Mouse (Mus musculus) liver, adult 2 months (tissue): Measurements from ENCODE around the gene Copg2. TPM values are rescaled to one million over a fixed set of nuclear protein-coding genes. Genes with fewer than 3 reads are reported as not detected.

ENCODE experiments used
- DNase-seq: peaks from one replicate; pipeline ENCODE4 v3.0.0-alpha.2; 2011; ENCODE audit warnings: low read depth, low spot score; ENCODE audit errors: extremely low read depth
- H3K27ac ChIP-seq: fragments of 200-500 bp; replicated peaks from 2 replicates; pipeline ENCODE4 v1.5.1; 2012; ENCODE audit warnings: low read depth, mild to moderate bottlenecking, control low read depth, inconsistent platforms, low read length; ENCODE audit not compliant: insufficient read depth
- H3K27me3 ChIP-seq: fragments of 200-500 bp; 2 replicates; pipeline ENCODE4 v1.6.1; 2012; ENCODE audit warnings: mild to moderate bottlenecking, moderate library complexity, low read length, inconsistent platforms; ENCODE audit not compliant: control insufficient read depth, insufficient read depth
- H3K36me3 ChIP-seq: fragments of 200-500 bp; 2 replicates; pipeline ENCODE4 v1.6.1; 2012; ENCODE audit warnings: low read length, inconsistent platforms; ENCODE audit not compliant: control insufficient read depth, insufficient read depth
- H3K4me1 ChIP-seq: fragments of 200-500 bp; 2 replicates; pipeline ENCODE4 v1.6.1; 2011; ENCODE audit warnings: low read length; ENCODE audit not compliant: control insufficient read depth, insufficient read depth
- H3K4me3 ChIP-seq: fragments of 200-500 bp; 2 replicates; pipeline ENCODE4 v1.5.1; 2011; ENCODE audit warnings: low read depth, mild to moderate bottlenecking, control low read depth, low read length, moderate library complexity; ENCODE audit not compliant: insufficient read depth
- H3K79me2 ChIP-seq: fragments of 200-500 bp; 2 replicates; pipeline ENCODE4 v1.6.1; 2012; ENCODE audit warnings: inconsistent platforms, mild to moderate bottlenecking, low read length, moderate library complexity; ENCODE audit not compliant: control insufficient read depth, insufficient read depth
- H3K9ac ChIP-seq: fragments of 200-500 bp; 2 replicates; pipeline ENCODE4 v1.6.1; 2012; ENCODE audit warnings: low read depth, mild to moderate bottlenecking, control low read depth, inconsistent platforms, low read length
- CTCF ChIP-seq: fragments of 200-500 bp; IDR thresholded peaks from 2 replicates; pipeline ENCODE4 v1.5.1; 2011; ENCODE audit warnings: low read depth, low read length, control low read depth
- POLR2A ChIP-seq: fragments of 200-500 bp; IDR thresholded peaks from 2 replicates; pipeline ENCODE4 v1.6.1; 2011; ENCODE audit warnings: low read length, control low read depth; ENCODE audit not compliant: insufficient read depth; ENCODE audit errors: extremely low read depth
- WGBS: fragments of 180-500 bp; shearing (Covaris S2); methylation state at CpG from one replicate; pipeline ENCODE4 v1.1.7; 2018; 5-methylcytosine and 5-hydroxymethylcytosine counted together
- polyA plus RNA-seq: library from polyadenylated mRNA; depleted of rRNA; stranded (reverse); fragments of >200 nt; gene quantifications from 2 replicates; pipeline ENCODE4 v1.2.3, GENCODE M21; 2012; rRNA removed
- total RNA-seq: library from RNA; depleted of rRNA; stranded (reverse); fragments of >200 nt; gene quantifications from 2 replicates; pipeline ENCODE4 v1.2.3, GENCODE M21; 2014; rRNA removed

The Copg2 gene
- total and polyA plus RNA-seq, 2 experiments, result 7.5 to 26.9 TPM

GRCm38 (mm10) chr6:30702881-30703280, 193.7 kb downstream of the Copg2 start:
- Histone ChIP-seq H3K4me3 (no peak overlapping the region), H3K36me3 (no peaks in the 10 kb centered on the region), H3K27me3 (no peaks in the 10 kb centered on the region), H3K4me1 (0 out of 2 replicates have a peak, but pooled peaks cover 2% of the 10 kb centered on the region), H3K79me2 (no peaks in the 10 kb centered on the region), H3K27ac (no peak overlapping the region), H3K9ac (no peak overlapping the region)
- no peak for DNase-seq
- TF ChIP-seq CTCF, result no peak
- no peak for TF ChIP-seq POLR2A
- WGBS, result 92% methylated on average over 6 of the region's 6 CpGs

- no peaks in the 10 kb centered on the region for H3K79me2 ChIP-seq
- H3K36me3 ChIP-seq, result no peaks in the 10 kb centered on the region
- H3K27ac ChIP-seq, result no peak overlapping the region
- H3K4me3 ChIP-seq, result no peak overlapping the region
- 58% methylated on average over 6 of the region's 6 CpGs for WGBS
- 0 out of 2 replicates have a peak, but pooled peaks cover 2% of the 10 kb centered on the region for H3K4me1 ChIP-seq
- no peak for TF ChIP-seq CTCF
- TF ChIP-seq POLR2A, result no peak
- no peak overlapping the region for H3K9ac ChIP-seq
- H3K27me3 ChIP-seq, result no peaks in the 10 kb centered on the region
- no peak for DNase-seq
Measured at GRCm38 (mm10) chr6:30700182-30700581, 196.4 kb downstream of the Copg2 start.

- no peak for TF ChIP-seq POLR2A
- TF ChIP-seq CTCF, result no peak
- H3K4me1 ChIP-seq, result peaks cover 3% of the 10 kb centered on the region
- WGBS, result 94% methylated on average over 4 of the region's 4 CpGs
Measured at GRCm38 (mm10) chr6:30698036-30698435, 198.6 kb downstream of the Copg2 start.

More at GRCm38 (mm10) chr6:30698036-30698435, 198.6 kb downstream of the Copg2 start:
- no peaks in the 10 kb centered on the region for H3K27me3 ChIP-seq
- no peaks in the 10 kb centered on the region for H3K79me2 ChIP-seq
- H3K9ac ChIP-seq, result no peak overlapping the region
- H3K4me3 ChIP-seq, result no peak overlapping the region
- H3K36me3 ChIP-seq, result no peaks in the 10 kb centered on the region
- no peak for DNase-seq
- H3K27ac ChIP-seq, result no peak overlapping the region

Other genes starting within 250 kb of the Copg2 start
- gene Cep41, start 203.0 kb downstream of the Copg2 start, total RNA-seq, result 2.5 TPM in 2 replicates
- gene Cep41, start 203.0 kb downstream of the Copg2 start, polyA plus RNA-seq, result 1.3 and 1.4 TPM in 2 replicates
- gene Mest, start 173.2 kb downstream of the Copg2 start, total RNA-seq, result 1.9 and 9.4 TPM in 2 replicates
- gene Mest, start 173.2 kb downstream of the Copg2 start, polyA plus RNA-seq, result 7.1 and 8.6 TPM in 2 replicates
- gene Tsga13, start 18.8 kb upstream of the Copg2 start, total RNA-seq, result not detected in 2 replicates
- not detected in 2 replicates for gene Tsga13, start 18.8 kb upstream of the Copg2 start, polyA plus RNA-seq
- not detected in 2 replicates for gene Klf14, start 62.3 kb upstream of the Copg2 start, total RNA-seq
- gene Klf14, start 62.3 kb upstream of the Copg2 start, polyA plus RNA-seq, result not detected in 2 replicates